Mouse (Mus musculus): Measurements from ENCODE around the gene Arhgef2. TPM values are rescaled to one million over a fixed set of nuclear protein-coding genes. Genes with fewer than 3 reads are reported as not detected.

The Arhgef2 gene
- polyA plus RNA-seq, 2 experiments, result 8.9 to 10.1 TPM

DNA sequence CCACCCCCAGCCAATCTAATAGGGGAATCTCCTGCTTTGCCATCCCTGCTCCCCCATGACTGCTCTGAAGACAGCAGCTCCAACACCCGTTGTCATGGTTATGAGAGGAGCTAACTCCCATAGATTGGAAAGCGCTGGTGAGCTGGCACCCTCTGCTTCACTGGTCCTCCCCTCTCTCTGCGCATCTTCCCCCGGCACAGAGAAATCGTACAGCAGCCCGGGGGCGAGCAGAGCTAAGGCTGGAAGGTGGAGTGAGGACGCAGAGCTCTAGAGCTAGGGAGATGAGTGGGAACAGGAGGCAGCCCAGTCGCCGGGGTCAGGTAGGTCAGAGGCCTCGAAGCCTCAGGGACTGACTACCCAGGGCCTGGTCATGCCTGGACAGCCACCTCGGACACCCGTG, 23.5 kb downstream of the Arhgef2 start:
- 77% methylated on average over 13 of the region's 13 CpGs for WGBS (ENCODE audit: insufficient replicate concordance)
- H3K27me3 ChIP-seq (ENCODE audit: control insufficient read depth, insufficient read depth, low read length), result no peaks in the 10 kb centered on the region
- no peak overlapping the region for H3K27ac ChIP-seq
- no peak for TF ChIP-seq CTCF (IDR thresholded peaks at IDR 0.05; ENCODE audit: low read depth)
- no peak for TF ChIP-seq EP300 (IDR thresholded peaks at IDR 0.05; ENCODE audit: low read depth)
- H3K4me1 ChIP-seq (replicated peaks; ENCODE audit: control insufficient read depth in 2 of 2, insufficient read depth in 2 of 2, low read length in 1 of 2), result peaks cover 10 to 30% of the 10 kb centered on the region in 2 experiments
- no peaks in the 10 kb centered on the region for H3K9me3 ChIP-seq (ENCODE audit: control insufficient read depth, low read length)
- no peak overlapping the region for H3K4me2 ChIP-seq (ENCODE audit: low read depth)
- ATAC-seq (ENCODE audit: insufficient read depth) (no peak), DNase-seq (ENCODE audit: low read depth in 3 of 3, low spot score in 3 of 3) (no peak)
- H3K4me3 ChIP-seq (ENCODE audit: insufficient read depth in 1 of 2, low read depth in 2 of 2, low read length in 2 of 2), result no peak overlapping the region
- H3K9ac ChIP-seq (replicated peaks), result no peak overlapping the region
- peaks cover 3% of the 10 kb centered on the region for H3K36me3 ChIP-seq (replicated peaks; ENCODE audit: control insufficient read depth, insufficient read depth, low read depth)

DNA sequence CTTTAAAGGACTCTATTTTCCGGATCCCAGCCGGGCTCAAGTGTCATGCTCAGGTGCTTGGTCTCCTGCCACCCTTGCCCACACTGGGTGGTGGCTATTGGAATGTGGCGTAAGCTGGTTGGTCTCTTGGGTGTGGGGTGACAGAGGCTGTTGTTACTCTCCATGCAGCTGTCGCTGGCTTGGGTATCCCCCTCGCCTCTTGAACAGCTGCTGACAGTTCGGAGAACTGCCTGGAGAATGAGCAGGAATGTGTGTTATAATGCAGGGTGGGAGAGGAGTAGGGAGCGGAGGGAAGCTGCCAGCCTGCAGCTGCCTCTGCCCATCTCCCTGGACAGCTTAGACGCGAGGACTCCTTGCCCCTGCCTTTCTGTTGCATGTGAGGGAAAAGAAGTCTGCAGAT, 24.3 kb downstream of the Arhgef2 start:
- no peak overlapping the region for H3K27ac ChIP-seq
- no peak overlapping the region for H3K4me2 ChIP-seq (ENCODE audit: low read depth)
- H3K27me3 ChIP-seq (ENCODE audit: control insufficient read depth, insufficient read depth, low read length), result no peaks in the 10 kb centered on the region

DNA sequence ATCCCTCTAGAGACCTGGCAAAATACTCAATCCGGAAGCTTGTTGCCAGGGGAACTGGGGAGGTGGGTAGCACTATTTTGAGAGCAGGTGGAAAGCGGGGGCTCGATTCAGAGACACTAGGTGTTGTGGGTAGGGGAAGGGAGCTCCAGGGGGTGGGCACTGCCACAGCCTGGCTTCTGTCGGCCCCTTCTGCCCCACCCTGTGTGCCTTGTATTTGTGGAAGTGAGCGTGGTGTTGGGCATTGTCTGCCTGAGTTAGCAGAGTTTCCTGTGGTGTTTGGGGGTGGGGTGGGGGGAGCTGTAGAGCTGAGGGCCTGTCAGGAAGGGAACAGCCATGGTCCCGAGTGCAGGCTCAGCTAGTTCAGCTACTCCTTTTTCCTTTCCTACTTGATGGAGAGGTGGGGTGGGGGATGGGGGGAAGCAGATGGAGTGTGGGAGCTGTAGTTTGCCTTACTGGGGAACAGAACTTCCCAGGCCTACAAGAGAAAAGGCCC, 25.1 kb downstream of the Arhgef2 start:
- H3K27ac ChIP-seq, result no peak overlapping the region
- no peak for TF ChIP-seq CTCF (IDR thresholded peaks at IDR 0.05; ENCODE audit: low read depth)
- DNase-seq (ENCODE audit: low read depth in 3 of 3, low spot score in 3 of 3) (no peak), ATAC-seq (ENCODE audit: insufficient read depth) (no peak)
- no peaks in the 10 kb centered on the region for H3K27me3 ChIP-seq (ENCODE audit: control insufficient read depth, insufficient read depth, low read length)
- no peaks in the 10 kb centered on the region for H3K9me3 ChIP-seq (ENCODE audit: control insufficient read depth, low read length)
- no peak overlapping the region for H3K9ac ChIP-seq (replicated peaks)
- H3K36me3 ChIP-seq (replicated peaks; ENCODE audit: control insufficient read depth, insufficient read depth, low read depth), result peaks cover 17% of the 10 kb centered on the region
- no peak overlapping the region for H3K4me3 ChIP-seq (ENCODE audit: insufficient read depth in 1 of 2, low read depth in 2 of 2, low read length in 2 of 2)
- peaks cover 10 to 24% of the 10 kb centered on the region in 2 experiments for H3K4me1 ChIP-seq (replicated peaks; ENCODE audit: control insufficient read depth in 2 of 2, insufficient read depth in 2 of 2, low read length in 1 of 2)
- H3K4me2 ChIP-seq (ENCODE audit: low read depth), result no peak overlapping the region
- 47% methylated on average over 6 of the region's 6 CpGs for WGBS (ENCODE audit: insufficient replicate concordance)

More for the DNA sequence above, 24.3 kb downstream of the Arhgef2 start:
- H3K4me1 ChIP-seq (replicated peaks; ENCODE audit: control insufficient read depth in 2 of 2, insufficient read depth in 2 of 2, low read length in 1 of 2), result peaks cover 10 to 26% of the 10 kb centered on the region in 2 experiments
- DNase-seq (ENCODE audit: low read depth in 3 of 3, low spot score in 3 of 3) (no peak), ATAC-seq (ENCODE audit: insufficient read depth) (no peak)
- 78% methylated on average over 9 of the region's 9 CpGs for WGBS (ENCODE audit: insufficient replicate concordance)
- TF ChIP-seq CTCF (IDR thresholded peaks at IDR 0.05; ENCODE audit: low read depth) (no peak), EP300 (IDR thresholded peaks at IDR 0.05; ENCODE audit: low read depth) (no peak)
- H3K9me3 ChIP-seq (ENCODE audit: control insufficient read depth, low read length), result no peaks in the 10 kb centered on the region
- no peak overlapping the region for H3K4me3 ChIP-seq (ENCODE audit: insufficient read depth in 1 of 2, low read depth in 2 of 2, low read length in 2 of 2)
- H3K36me3 ChIP-seq (replicated peaks; ENCODE audit: control insufficient read depth, insufficient read depth, low read depth), result peaks cover 11% of the 10 kb centered on the region
- H3K9ac ChIP-seq (replicated peaks), result no peak overlapping the region

GRCm38 (mm10) chr3:88631921-88632587, 26.3 kb downstream of the Arhgef2 start:
- Histone ChIP-seq H3K9me3 (ENCODE audit: control insufficient read depth, low read length) (no peaks in the 10 kb centered on the region), H3K9ac (replicated peaks) (no peak overlapping the region), H3K4me3 (ENCODE audit: insufficient read depth in 1 of 2, low read depth in 2 of 2, low read length in 2 of 2) (no peak overlapping the region), H3K27me3 (ENCODE audit: control insufficient read depth, insufficient read depth, low read length) (no peaks in the 10 kb centered on the region), H3K36me3 (replicated peaks; ENCODE audit: control insufficient read depth, insufficient read depth, low read depth) (peaks cover 20% of the 10 kb centered on the region), H3K4me2 (ENCODE audit: low read depth) (no peak overlapping the region), H3K4me1 (replicated peaks; ENCODE audit: control insufficient read depth in 2 of 2, insufficient read depth in 2 of 2, low read length in 1 of 2) (peaks cover 7 to 13% of the 10 kb centered on the region in 2 experiments), H3K27ac (no peak overlapping the region)
- ATAC-seq (ENCODE audit: insufficient read depth), result no peak
- TF ChIP-seq EP300 (IDR thresholded peaks at IDR 0.05; ENCODE audit: low read depth), result no peak
- TF ChIP-seq CTCF (IDR thresholded peaks at IDR 0.05; ENCODE audit: low read depth), result peak; percentile 83
- no peak for DNase-seq (ENCODE audit: low read depth in 3 of 3, low spot score in 3 of 3)
- 66% methylated on average over 12 of the region's 12 CpGs for WGBS (ENCODE audit: insufficient replicate concordance)

GRCm38 (mm10) chr3:88633056-88633455, 27.3 kb downstream of the Arhgef2 start:
- H3K4me1 ChIP-seq (replicated peaks; ENCODE audit: control insufficient read depth in 2 of 2, insufficient read depth in 2 of 2, low read length in 1 of 2), result peaks cover 0 to 5% of the 10 kb centered on the region in 2 experiments; a peak in 2 of 4 replicates

More at GRCm38 (mm10) chr3:88633056-88633455, 27.3 kb downstream of the Arhgef2 start:
- no peaks in the 10 kb centered on the region for H3K9me3 ChIP-seq (ENCODE audit: control insufficient read depth, low read length)
- H3K4me3 ChIP-seq (ENCODE audit: insufficient read depth in 1 of 2, low read depth in 2 of 2, low read length in 2 of 2), result no peak overlapping the region
- 74% methylated on average over 10 of the region's 10 CpGs for WGBS (ENCODE audit: insufficient replicate concordance)
- no peak for TF ChIP-seq EP300 (IDR thresholded peaks at IDR 0.05; ENCODE audit: low read depth)
- ATAC-seq (ENCODE audit: insufficient read depth) (no peak), DNase-seq (ENCODE audit: low read depth in 3 of 3, low spot score in 3 of 3) (no peak)
- H3K27me3 ChIP-seq (ENCODE audit: control insufficient read depth, insufficient read depth, low read length), result no peaks in the 10 kb centered on the region
- H3K27ac ChIP-seq, result no peak overlapping the region
- H3K36me3 ChIP-seq (replicated peaks; ENCODE audit: control insufficient read depth, insufficient read depth, low read depth), result peaks cover 20% of the 10 kb centered on the region
- no peak overlapping the region for H3K4me2 ChIP-seq (ENCODE audit: low read depth)
- H3K9ac ChIP-seq (replicated peaks), result no peak overlapping the region
